ENCODE assay signal across 11 mouse cellular contexts in genomic region chr13:109829444-109829843, GRCm38 (mm10).
"Had no signal": no experiment of that assay in that cellular context is flagged by ENCODE, and none has a peak within 500 bp of the region (broad histone marks: within the 10 kb centered on the region; RNA-seq: fewer than 3 reads in every experiment).

No protein-coding gene starts in this region.

- H3K27ac ChIP-seq: kidney, embryonic 15.5 days; liver, embryonic 12.5 days; lung, embryonic 15.5 days; macrophage; midbrain, embryonic 12.5 days had no signal

- H3K36me3 ChIP-seq: kidney, embryonic 15.5 days; liver, embryonic 12.5 days; lung, embryonic 15.5 days; midbrain, embryonic 12.5 days had no signal

- H3K4me2 ChIP-seq: kidney, embryonic 15.5 days; liver, embryonic 12.5 days; lung, embryonic 15.5 days; midbrain, embryonic 12.5 days had no signal

- H3K27me3 ChIP-seq: kidney, embryonic 15.5 days; liver, embryonic 12.5 days; lung, embryonic 15.5 days; midbrain, embryonic 12.5 days had no signal

- ATAC-seq: liver, embryonic 12.5 days; midbrain, embryonic 16.5 days had no signal

- H3K9me3 ChIP-seq: kidney, embryonic 15.5 days; liver, embryonic 12.5 days; lung, embryonic 15.5 days; midbrain, embryonic 12.5 days had no signal

- H3K9ac ChIP-seq: kidney, embryonic 15.5 days; liver, embryonic 12.5 days; lung, embryonic 15.5 days; midbrain, embryonic 12.5 days had no signal

- H3K4me3 ChIP-seq: kidney, embryonic 15.5 days; liver, embryonic 12.5 days; lung, embryonic 15.5 days; midbrain, embryonic 12.5 days had no signal

- DNase-seq: kidney, adult 18-20 months; kidney, postnatal 14 days; left cerebral cortex, postnatal 4 days; lung, postnatal 14 days; right cerebral cortex, postnatal 14 days had no signal
